Mouse (Mus musculus): ENCODE measurements around the gene Gpx8. TPM values are rescaled to one million over a fixed set of nuclear protein-coding genes. Genes with fewer than 3 reads are reported as not detected.

Gene Gpx8
- total RNA-seq, 1 experiment from 2014 or later, result 2.1 TPM

- no peak for ATAC-seq (replicated peaks; ENCODE audit: low read depth, poor library complexity, severe bottlenecking)
These were observed 14.9 kb downstream of the Gpx8 start for GRCm38 (mm10) chr13:113031351-113031750.

GRCm38 (mm10) chr13:113023274-113024143 lies 22.7 kb downstream of the Gpx8 start:
- ATAC-seq (replicated peaks; ENCODE audit: low read depth, poor library complexity, severe bottlenecking), result peak; percentile 58

GRCm38 (mm10) chr13:113022467-113022866 lies 23.7 kb downstream of the Gpx8 start:
- ATAC-seq (replicated peaks; ENCODE audit: low read depth, poor library complexity, severe bottlenecking), result no peak

- peak; percentile 68; the same call in 1 of the 2 replicates for ATAC-seq (replicated peaks; ENCODE audit: low read depth, poor library complexity, severe bottlenecking)
These were observed 24.7 kb downstream of the Gpx8 start for GRCm38 (mm10) chr13:113021521-113021920.

- ATAC-seq (replicated peaks; ENCODE audit: low read depth, poor library complexity, severe bottlenecking), result peak; percentile 80
These were observed 32.8 kb downstream of the Gpx8 start for GRCm38 (mm10) chr13:113013174-113013953.

- no peak for ATAC-seq (replicated peaks; ENCODE audit: low read depth, poor library complexity, severe bottlenecking)
These were observed 33.5 kb downstream of the Gpx8 start for GRCm38 (mm10) chr13:113012683-113013082.

- no peak for ATAC-seq (replicated peaks; ENCODE audit: low read depth, poor library complexity, severe bottlenecking)
These were observed 45.5 kb downstream of the Gpx8 start for GRCm38 (mm10) chr13:113000576-113001318.

- ATAC-seq (replicated peaks; ENCODE audit: low read depth, poor library complexity, severe bottlenecking), result no peak
These were observed 46.1 kb downstream of the Gpx8 start for GRCm38 (mm10) chr13:113000090-113000489.

GRCm38 (mm10) chr13:112998427-112999201 lies 47.6 kb downstream of the Gpx8 start:
- peak; percentile 61 for ATAC-seq (replicated peaks; ENCODE audit: low read depth, poor library complexity, severe bottlenecking)

GRCm38 (mm10) chr13:112997369-112997768 lies 48.8 kb downstream of the Gpx8 start:
- no peak for ATAC-seq (replicated peaks; ENCODE audit: low read depth, poor library complexity, severe bottlenecking)

- 0 out of 2 replicates have a peak, but pooled peaks have one; percentile 14 for ATAC-seq (replicated peaks; ENCODE audit: low read depth, poor library complexity, severe bottlenecking)
These were observed 49.8 kb downstream of the Gpx8 start for GRCm38 (mm10) chr13:112996407-112996806.

- ATAC-seq (replicated peaks; ENCODE audit: low read depth, poor library complexity, severe bottlenecking), result peak; percentile 58
These were observed 52.0 kb downstream of the Gpx8 start for GRCm38 (mm10) chr13:112994191-112994590.

GRCm38 (mm10) chr13:112993531-112994152 lies 52.6 kb downstream of the Gpx8 start, which contains the start of gene Mcidas:
TSS of gene Mcidas (plus strand) at chr13:112993845.
- ATAC-seq (replicated peaks; ENCODE audit: low read depth, poor library complexity, severe bottlenecking), result no peak

Other genes starting within 250 kb of the Gpx8 start
- gene Plpp1, start 245.6 kb downstream of the Gpx8 start, total RNA-seq (2017), result 0.82 and 3.6 TPM in 2 replicates
- 83.1 and 101 TPM in 2 replicates for gene Mtrex, start 119.0 kb downstream of the Gpx8 start, total RNA-seq (2017)
- 24.6 and 29.3 TPM in 2 replicates for gene Dhx29, start 119.0 kb downstream of the Gpx8 start, total RNA-seq (2017)
- gene Ccno, start 58.6 kb downstream of the Gpx8 start, total RNA-seq (2017), result not detected in 2 replicates
- gene Mcidas, start 52.6 kb downstream of the Gpx8 start, total RNA-seq (2017), result not detected in 2 replicates
- not detected in 2 replicates for gene Cdc20b, start 11.3 kb downstream of the Gpx8 start, total RNA-seq (2017)
- 0.29 and 1.4 TPM in 2 replicates for gene Gzma, start 54.6 kb upstream of the Gpx8 start, total RNA-seq (2017)
- gene Esm1, start 163.2 kb upstream of the Gpx8 start, total RNA-seq (2017), result 0.14 TPM in 1 of 2 replicates, not detected in the other
- gene Gzmk, start 179.5 kb upstream of the Gpx8 start, total RNA-seq (2017), result not detected in 2 replicates
- 0.18 TPM in 1 of 2 replicates, not detected in the other for gene BC067074, start 246.7 kb upstream of the Gpx8 start, total RNA-seq (2017)

Measured in common myeloid progenitor, adult 5-6 weeks (primary cell).